Mouse (Mus musculus): ENCODE measurements around the gene P3h4. TPM values are rescaled to one million over a fixed set of nuclear protein-coding genes. Genes with fewer than 3 reads are reported as not detected.

P3h4 gene
- total RNA-seq, 1 experiment from 2014 or later = 26.7 TPM

- no peak for DNase-seq
Measured at GRCm38 (mm10) chr11:100408835-100409462, 5.7 kb downstream of the P3h4 start.

- DNase-seq = peak; percentile 86
Measured at GRCm38 (mm10) chr11:100408076-100408834, 6.4 kb downstream of the P3h4 start.

DNA sequence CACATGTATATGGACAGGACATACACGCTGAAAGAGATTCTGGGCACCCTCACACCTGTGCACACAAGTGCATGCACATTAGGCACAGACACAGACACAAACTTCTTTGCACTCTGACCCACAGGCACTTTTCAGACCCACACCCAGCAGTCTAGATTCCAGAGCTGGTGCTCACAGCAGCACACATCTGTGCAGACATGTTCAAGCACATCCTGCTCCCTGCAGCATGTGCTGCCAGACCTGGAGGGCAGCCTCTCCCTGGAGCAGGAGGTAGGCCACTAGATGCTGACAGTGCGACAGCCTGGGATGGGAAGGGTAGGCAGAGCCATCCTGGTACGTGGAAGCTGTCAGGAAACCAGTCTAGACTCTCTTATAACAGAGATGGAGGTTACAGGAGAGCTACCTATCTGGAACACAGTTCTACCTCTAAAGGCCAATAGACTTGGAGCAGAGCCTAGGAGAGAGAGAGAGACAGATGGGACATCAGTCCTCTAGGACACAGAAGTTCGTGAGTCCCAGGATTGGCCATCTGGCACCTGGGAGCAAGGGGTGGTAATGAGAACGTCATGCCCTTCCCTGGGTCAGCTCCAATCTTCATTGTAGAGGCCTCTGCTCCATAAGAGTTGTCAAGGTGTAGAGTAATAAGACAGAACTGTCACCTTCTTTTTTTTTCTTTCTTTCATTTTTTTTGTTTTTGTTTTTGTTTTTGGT, 7.5 kb downstream of the P3h4 start:
- DNase-seq = no peak

DNA sequence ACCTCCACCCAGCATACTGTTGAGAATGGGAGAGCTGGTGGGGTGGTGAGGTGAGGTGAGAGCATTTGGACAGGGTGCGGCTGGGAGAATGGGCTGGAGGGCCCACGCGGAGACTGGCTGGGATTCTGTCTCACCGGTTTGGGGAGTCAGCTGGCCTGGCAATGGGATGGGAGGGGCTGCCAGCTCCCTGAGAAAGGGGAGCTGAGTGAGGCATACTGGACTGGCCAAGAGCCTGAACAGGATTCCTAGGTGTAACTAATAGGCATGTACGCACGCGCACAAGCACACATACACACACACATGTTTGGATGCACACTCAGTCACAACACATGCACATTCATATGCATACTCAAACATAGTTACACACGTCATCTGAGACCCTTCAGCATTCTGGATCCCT, 8.4 kb downstream of the P3h4 start:
- no peak for DNase-seq

- DNase-seq = no peak
Measured at GRCm38 (mm10) chr11:100404456-100405074, 10.1 kb downstream of the P3h4 start.

GRCm38 (mm10) chr11:100403445-100404134, 11.0 kb downstream of the P3h4 start:
- DNase-seq = peak; percentile 41

DNA sequence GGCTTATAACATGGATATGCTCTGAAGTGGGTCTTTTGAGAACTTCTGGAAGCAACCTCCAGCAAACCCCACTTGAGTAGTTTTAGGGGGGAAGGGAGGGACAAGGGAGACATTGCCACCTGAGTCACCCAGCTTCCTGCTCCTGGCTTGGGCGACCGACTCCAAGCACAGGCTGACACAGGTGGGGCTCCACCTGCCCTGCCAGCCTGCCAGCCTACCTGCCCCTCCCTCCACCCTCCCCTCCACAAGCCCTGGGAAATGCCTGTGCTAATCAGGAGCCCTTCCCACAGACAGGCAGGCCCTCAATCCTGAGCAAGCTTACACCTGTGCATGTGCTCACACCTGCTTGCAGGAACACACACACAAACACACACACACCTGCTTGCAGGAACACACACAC, 12.0 kb downstream of the P3h4 start:
- DNase-seq = no peak

DNA sequence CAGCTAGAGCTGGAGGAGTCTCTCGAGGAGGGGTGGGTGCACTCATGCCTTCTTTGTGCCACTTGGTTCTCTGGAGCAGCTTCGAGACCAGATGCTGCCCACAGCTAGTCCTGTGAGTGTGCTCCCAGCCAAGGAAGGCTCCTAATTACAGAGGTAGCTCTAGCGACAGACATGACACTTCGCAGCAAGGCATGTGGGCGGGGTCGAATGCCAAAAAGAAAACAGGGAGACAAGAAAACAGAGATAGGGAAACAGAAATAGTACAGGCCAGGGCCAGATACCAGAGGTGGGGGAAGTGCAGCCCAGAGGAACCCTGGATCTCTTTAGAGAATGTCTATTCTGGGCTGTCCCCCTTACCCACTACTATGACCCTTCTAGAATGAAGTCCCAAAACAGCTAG, 12.4 kb downstream of the P3h4 start:
- DNase-seq = peak; percentile 31

DNA sequence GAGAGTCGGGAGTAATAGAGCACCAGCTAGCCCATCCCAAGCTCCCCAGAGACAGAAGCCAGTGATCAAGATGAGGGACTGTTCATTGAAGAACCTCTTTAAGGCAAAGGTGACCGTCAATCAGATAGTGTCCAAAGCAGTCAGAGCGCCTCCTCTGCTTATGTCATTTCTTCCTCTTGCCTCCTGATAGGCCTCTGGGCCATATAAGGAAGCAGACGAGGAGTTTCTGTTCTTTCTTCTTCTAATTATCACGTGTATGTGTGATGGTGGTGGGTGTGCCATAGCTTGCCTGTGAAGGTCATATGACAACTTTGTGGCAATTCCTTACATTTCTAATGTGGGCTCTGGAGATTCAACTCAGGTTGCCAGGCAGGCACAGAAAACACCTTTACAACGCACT, 13.8 kb downstream of the P3h4 start:
- DNase-seq = no peak

- DNase-seq = no peak
Measured at GRCm38 (mm10) chr11:100399727-100400538, 14.7 kb downstream of the P3h4 start.

DNA sequence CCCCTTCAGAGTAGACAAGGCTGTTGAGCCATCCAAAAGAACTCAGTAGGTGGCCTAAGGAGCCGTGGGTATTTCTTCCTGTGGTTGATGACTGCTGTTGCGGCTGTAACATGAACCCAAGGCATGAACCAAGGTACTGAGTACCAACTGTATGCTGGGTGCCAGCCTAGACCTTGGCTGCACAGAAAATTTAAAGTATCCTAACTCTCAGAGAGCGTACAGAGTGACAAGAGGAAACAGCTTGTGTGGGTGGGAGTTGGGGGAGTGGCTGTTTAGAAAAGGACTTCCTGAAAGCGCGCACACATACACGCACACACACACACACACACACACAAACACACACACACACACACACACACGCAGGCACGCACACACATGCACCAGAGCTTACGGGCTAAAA, 15.3 kb downstream of the P3h4 start:
- no peak for DNase-seq

GRCm38 (mm10) chr11:100398517-100398916, 16.1 kb downstream of the P3h4 start:
- no peak for DNase-seq

GRCm38 (mm10) chr11:100397600-100398389, 16.8 kb downstream of the P3h4 start, which contains the start of gene Jup:
TSS of gene Jup (minus strand) at chr11:100397763.
- peak; percentile 100 for DNase-seq

DNA sequence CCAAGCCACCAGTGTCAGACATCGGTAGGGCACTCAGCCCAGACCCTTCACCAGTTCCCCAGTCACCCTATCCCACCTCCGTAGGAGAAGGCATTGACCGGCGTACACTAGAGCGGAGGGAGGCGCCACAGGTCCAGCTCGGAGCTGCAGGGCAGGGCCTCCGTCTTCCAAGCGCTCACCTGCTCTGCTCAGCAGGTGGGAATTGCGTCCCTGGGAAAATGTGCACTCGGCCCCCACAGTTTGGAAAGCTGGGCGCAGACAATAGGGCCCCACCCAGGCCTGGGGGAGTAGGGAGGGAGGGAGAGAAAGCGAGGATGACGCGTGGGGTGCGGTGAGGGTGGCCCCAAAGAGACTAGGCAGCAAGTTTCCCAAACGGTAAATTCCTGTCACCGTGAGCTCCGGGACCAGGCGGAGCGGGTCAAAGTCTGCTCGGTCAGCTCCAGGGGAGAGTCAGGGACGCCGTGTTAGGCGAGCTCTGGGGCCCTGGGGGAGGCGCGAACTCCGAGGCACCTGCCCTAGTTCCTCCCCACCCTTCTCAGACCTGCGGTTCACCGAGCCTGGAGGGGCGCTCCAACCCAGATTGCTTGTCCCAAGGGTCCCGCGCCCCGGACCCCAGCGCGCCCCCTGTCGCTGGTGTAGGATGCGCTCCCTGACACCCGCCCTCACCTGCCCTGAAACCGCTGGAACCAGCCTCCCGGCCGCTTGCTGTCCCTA, 17.6 kb downstream of the P3h4 start:
- no peak for DNase-seq

DNA sequence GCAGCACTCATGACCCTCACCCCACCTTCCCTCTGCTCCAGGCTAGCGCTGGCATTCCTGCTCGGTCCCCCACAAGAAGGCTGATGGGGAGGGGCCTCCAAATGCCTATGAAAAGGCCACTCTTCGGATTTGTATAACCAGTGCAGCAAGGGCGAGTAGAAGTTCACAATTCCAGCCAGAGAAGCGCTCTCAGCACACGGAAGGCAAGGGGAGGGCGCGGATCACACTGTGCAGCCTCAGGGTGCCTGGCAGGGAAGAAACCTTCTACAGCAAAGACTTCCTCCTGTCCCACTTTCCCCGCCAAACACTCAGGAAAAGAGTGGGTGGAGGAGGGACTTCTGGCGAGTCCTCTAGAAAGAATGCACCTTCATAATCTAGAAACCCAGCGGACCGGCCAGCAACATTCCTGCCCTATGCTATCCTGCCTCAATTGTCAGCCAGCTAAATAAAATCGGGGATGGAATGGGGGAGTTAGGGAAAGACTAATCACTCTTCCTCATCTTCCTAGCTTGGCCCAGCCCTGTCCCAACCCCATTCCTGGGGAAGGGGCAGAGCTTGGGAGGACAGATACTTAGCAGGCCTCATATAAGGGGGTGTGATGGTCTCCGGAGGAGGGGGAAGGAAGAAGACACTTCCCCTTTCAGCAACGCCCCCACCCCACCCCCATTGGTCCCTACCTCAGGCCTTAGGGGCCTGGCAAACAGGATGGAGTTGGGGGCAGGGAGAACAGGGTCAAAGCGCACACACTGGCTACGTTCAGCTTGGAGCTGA, 18.6 kb downstream of the P3h4 start:
- peak; percentile 53 for DNase-seq

GRCm38 (mm10) chr11:100395200-100395599, 19.4 kb downstream of the P3h4 start:
- DNase-seq = peak; percentile 88

DNA sequence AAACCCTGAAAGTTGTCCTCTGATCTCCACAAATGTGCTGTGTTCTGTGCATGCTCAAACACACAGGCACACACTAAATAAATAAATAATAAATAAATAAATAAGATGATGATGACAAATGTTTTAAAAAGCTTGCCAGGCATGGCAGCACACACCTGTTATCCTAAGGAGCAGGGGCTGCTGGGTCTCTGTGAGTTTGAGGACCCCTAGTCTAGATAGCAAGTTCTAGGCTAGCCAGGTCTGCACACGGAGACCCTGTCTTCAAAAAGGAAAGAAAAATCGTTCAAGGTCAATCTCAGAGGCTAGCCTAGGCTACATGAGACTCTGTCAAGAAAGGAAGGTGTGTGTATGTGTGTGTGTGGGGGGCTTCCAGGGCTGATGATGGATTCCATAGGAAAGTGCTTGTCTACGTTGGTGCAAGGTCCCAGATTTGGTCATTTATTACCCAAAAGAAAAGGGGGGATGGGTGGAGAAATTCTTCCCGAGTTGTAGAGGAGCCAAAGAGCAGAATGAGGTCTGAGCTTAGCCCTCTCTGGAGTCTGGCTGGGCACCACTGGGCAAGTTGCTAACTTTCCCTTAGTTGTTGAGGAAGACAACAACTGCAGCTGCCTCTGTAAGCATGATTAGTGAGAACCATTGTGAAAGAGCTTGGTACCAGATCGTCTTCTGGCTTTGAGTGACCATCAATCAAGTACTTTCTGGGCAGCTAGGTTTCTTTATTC, 20.1 kb downstream of the P3h4 start:
- DNase-seq = no peak

DNA sequence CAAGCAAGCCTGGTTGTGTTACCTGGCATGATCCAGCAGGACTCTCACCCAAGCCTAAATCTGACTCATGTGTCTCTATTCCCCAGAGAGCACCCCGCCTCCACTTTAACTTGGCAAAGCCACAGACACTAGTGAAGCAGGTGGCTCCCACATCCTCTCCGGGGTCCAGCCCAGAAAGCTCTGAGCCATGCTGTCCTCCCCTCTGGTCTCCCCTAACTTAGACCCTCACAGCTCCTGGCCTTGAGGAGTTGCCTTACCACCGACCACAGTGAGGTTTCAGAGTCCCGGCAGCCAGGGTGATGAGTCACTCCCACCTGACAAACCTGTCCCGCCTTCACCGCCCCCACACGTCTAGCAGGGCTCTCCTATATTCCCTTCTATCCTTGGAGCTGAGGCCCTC, 20.9 kb downstream of the P3h4 start:
- no peak for DNase-seq

All from adrenal gland, postnatal 14 days (tissue).